Mouse (Mus musculus): Measurements from ENCODE around the gene Rrp12. TPM values are rescaled to one million over a fixed set of nuclear protein-coding genes. Genes with fewer than 3 reads are reported as not detected.
A peak's percentile ranks its signal among the peaks of the same experiment; 100 is the strongest.

Rrp12 gene
- polyA plus RNA-seq, 1 experiment from 2014 or later = 23.5 TPM

DNA sequence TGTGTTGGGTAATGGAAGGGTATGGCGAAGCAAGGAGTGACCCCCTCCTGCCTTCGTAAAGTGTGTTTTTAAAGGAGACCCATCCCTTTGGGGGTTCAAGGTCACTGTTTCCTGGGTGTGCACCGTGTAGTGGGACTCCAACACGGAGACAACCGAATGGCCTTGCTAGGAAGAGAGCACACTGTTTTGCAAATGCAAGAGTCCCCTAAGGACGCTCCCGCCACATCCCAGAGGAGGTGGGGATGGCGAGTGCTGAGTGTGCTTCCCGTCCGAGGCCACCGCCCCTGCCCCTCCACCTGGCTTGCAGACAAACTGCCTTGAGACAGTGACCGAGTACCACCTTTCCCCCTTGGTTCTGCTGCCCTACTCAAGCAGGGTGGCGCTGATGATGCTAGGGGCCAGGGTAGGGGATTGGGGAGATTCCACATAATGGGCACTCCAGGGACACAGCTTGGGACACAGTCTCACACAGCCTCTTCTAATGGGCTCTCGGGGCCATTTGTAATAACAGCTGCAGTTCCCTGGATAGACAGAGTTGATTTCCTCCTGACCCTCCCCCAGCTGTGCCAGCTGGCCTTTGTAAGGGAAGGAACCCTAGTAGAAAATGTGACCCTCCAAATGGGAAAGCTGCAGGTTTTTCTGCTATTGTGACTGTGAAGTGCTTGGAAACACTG, 64.1 kb downstream of the Rrp12 start:
- H3K9ac ChIP-seq = 0 out of 2 replicates have a peak overlapping the region, but pooled peaks have one; percentile 4
- H3K4me2 ChIP-seq (replicated peaks) = peak overlapping the region; percentile 99
- H3K36me3 ChIP-seq = no peaks in the 10 kb centered on the region
- H3K4me3 ChIP-seq = peak overlapping the region; percentile 79
- H3K9me3 ChIP-seq = no peaks in the 10 kb centered on the region
- WGBS = 7% methylated on average over 14 of the region's 14 CpGs
- peaks cover 24% of the 10 kb centered on the region for H3K27me3 ChIP-seq
- no peak overlapping the region for H3K27ac ChIP-seq
- ATAC-seq (ENCODE audit: insufficient number of reproducible peaks, insufficient read depth, low FRiP score, low TSS enrichment) = no peak
- peaks cover 23% of the 10 kb centered on the region for H3K4me1 ChIP-seq

DNA sequence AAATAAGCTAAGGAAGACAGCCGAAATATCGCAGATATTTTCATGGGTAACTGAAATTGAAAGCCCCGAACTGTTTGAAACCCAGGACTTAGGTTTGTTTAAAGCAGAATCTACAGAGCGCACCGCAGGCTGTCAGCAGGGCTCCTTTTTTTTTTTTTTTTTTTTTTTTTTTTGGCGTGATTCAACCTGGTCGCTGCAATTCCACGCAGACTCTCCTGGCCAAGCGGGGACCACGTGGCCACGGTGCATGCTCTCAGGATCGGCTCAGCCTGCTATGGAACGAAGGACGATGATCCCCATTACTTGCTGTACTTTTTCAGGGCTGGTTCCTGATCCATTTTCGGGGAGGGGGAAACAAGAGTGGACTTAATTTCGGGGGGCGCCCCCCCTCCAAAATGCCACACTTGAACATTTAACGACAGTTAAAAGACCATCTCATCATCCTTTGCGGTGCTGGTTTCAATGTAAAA, 64.8 kb downstream of the Rrp12 start:
- Histone ChIP-seq H3K9ac (peak overlapping the region; percentile 74), H3K27me3 (peaks cover 24% of the 10 kb centered on the region), H3K27ac (no peak overlapping the region), H3K4me2 (replicated peaks) (peak overlapping the region; percentile 99), H3K4me3 (peak overlapping the region; percentile 79), H3K36me3 (no peaks in the 10 kb centered on the region), H3K4me1 (peaks cover 23% of the 10 kb centered on the region), H3K9me3 (no peaks in the 10 kb centered on the region)
- no peak for ATAC-seq (ENCODE audit: insufficient number of reproducible peaks, insufficient read depth, low FRiP score, low TSS enrichment)
- 2% methylated on average over 19 of the region's 19 CpGs for WGBS

DNA sequence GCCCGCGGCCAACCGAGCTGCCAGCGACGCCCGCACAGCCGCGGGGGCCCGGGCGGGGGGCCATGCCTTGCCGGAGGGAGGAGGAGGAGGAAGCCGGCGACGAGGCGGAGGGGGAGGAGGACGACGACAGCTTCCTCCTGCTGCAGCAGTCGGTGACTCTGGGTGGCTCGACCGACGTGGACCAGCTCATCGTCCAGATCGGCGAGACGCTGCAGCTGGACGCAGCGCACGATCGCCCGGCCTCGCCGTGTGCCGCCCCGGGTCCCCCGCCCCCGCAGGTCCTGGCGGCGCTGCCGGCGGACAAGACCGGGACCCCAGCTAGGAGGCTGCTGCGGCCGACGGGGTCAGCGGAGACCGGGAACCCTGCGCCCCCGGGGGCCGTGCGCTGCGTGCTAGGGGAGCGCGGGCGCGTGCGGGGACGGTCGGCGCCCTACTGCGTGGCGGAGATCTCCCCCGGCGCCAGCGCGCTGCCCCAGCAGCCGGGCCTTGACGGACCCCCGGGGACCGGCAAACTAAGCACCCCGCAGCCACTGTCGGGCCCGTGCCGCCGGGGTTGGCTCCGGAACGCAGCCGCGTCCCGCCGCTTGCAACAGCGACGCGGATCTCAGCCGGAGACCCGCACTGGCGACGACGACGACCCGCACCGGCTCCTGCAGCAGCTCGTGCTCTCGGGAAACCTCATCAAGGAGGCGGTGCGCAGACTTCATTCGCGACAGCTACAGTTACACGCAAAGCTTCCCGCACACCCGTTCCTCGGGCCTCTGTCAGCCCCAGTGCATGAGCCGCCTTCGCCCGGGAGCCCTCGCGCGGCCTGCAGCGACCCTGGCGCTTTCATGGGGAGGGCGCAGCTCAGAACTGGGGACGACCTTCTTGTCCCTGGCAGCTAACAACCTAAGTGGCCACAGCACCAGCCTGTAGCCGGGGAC, 65.6 kb downstream of the Rrp12 start:
- Histone ChIP-seq H3K4me3 (peak overlapping the region; percentile 79), H3K4me1 (peaks cover 16% of the 10 kb centered on the region), H3K4me2 (replicated peaks) (peak overlapping the region; percentile 99), H3K27me3 (peaks cover 24% of the 10 kb centered on the region), H3K9ac (peak overlapping the region; percentile 74), H3K9me3 (no peaks in the 10 kb centered on the region), H3K27ac (peak overlapping the region; percentile 74), H3K36me3 (no peaks in the 10 kb centered on the region)
- peak; percentile 37; the same call in 1 of the 2 replicates for ATAC-seq (ENCODE audit: insufficient number of reproducible peaks, insufficient read depth, low FRiP score, low TSS enrichment)
- under 1% methylated on average over 108 of the region's 112 CpGs for WGBS

DNA sequence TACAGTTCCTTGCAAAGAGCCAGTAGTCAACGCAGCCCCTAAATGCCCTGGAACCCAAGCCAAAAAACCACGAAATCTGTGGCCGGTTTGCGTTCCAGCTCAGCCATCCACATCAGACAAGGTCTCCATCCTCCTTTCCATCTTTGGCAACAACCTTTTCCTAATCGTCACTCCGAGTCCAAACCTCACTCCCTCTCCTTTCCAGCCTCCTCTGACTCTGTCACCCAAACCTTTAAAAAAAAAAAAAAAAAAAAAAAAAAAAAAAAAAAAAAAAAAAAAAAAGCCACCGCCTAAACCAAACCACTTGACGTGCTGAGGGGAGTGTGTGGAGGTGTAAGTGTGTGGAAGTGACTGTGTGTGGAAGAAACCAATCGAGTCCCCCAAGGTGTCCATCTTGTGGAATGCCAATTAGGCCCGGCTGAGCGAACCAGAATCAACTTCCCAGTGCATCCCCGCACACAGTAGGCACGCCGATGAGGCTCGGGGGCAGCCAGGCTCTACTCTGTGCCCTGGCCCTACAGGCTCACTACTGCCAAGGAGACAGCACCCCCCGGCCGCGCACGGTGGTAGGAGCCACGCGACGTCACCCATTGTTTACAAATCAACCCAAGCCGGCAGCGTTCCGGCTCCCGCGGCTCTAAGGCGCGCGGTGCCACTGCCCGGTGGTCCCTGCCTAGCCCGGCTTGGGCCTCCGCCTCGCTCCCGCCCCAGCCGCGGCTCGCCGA, 66.4 kb downstream of the Rrp12 start, which contains the start of gene Frat1:
TSS of gene Frat1 (plus strand) at position 590 of the 725 bp plus-strand sequence.
- 1% methylated on average over 39 of the region's 39 CpGs for WGBS
- peak; percentile 93 for ATAC-seq (ENCODE audit: insufficient number of reproducible peaks, insufficient read depth, low FRiP score, low TSS enrichment)
- Histone ChIP-seq H3K9ac (peak within 1 kb of the TSS; percentile 74), H3K36me3 (no peaks in the 10 kb centered on the region), H3K27ac (peak within 1 kb of the TSS; percentile 74), H3K4me3 (peak within 1 kb of the TSS; percentile 79), H3K4me1 (peaks cover 13% of the 10 kb centered on the region), H3K27me3 (peaks cover 24% of the 10 kb centered on the region), H3K4me2 (replicated peaks) (peak within 1 kb of the TSS; percentile 99), H3K9me3 (no peaks in the 10 kb centered on the region)

DNA sequence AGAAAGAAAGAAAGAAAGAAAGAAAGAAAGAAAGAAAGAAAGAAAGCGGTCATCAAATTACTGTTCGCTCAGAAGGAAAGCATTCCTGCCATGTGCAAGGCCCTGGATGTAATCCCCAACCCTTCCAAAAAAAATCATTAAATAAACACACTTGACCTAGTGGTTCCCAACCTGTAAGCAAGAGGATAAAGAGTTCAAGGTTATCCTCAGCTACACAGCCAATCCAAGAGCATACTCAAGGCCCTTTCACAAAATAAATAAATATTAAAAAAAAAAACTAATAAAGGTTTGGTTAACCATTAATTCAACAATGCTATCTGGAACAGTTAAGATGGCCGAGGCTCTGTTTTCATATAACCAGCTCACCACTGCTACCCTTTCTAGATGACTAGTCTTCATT, 67.0 kb downstream of the Rrp12 start:
- no peak for ATAC-seq (ENCODE audit: insufficient number of reproducible peaks, insufficient read depth, low FRiP score, low TSS enrichment)
- Histone ChIP-seq H3K27ac (no peak overlapping the region), H3K4me1 (peaks cover 13% of the 10 kb centered on the region), H3K27me3 (peaks cover 24% of the 10 kb centered on the region), H3K9ac (no peak overlapping the region), H3K9me3 (no peaks in the 10 kb centered on the region), H3K36me3 (no peaks in the 10 kb centered on the region), H3K4me3 (peak overlapping the region; percentile 79), H3K4me2 (replicated peaks) (peak overlapping the region; percentile 99)
- WGBS = 74% methylated on average over 3 of the region's 3 CpGs

DNA sequence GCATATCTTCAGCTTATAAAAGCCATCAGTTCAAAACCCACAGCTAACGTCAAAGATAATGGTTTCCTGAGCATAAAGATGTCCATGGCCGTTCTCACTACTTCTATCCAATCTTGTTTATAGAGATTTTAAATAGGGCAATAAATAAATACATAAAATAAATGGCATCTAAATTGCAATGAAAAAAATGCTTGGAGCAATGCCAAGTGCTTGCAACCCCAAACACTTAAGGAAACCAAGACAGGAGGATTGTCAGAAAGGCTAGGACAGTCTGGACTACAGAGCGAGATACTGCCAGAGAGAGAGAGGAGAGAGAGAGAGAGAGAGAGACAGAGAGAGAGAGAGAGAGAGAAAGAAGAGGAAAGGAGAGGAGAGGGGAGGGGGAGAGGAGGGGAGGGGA, 69.4 kb downstream of the Rrp12 start:
- Histone ChIP-seq H3K27me3 (peaks cover 8% of the 10 kb centered on the region), H3K4me1 (peaks cover 7% of the 10 kb centered on the region), H3K4me3 (no peak overlapping the region), H3K36me3 (no peaks in the 10 kb centered on the region), H3K4me2 (replicated peaks) (no peak overlapping the region), H3K9me3 (no peaks in the 10 kb centered on the region), H3K27ac (no peak overlapping the region), H3K9ac (no peak overlapping the region)
- 83% methylated on average over 3 of the region's 3 CpGs for WGBS
- ATAC-seq (ENCODE audit: insufficient number of reproducible peaks, insufficient read depth, low FRiP score, low TSS enrichment) = no peak

DNA sequence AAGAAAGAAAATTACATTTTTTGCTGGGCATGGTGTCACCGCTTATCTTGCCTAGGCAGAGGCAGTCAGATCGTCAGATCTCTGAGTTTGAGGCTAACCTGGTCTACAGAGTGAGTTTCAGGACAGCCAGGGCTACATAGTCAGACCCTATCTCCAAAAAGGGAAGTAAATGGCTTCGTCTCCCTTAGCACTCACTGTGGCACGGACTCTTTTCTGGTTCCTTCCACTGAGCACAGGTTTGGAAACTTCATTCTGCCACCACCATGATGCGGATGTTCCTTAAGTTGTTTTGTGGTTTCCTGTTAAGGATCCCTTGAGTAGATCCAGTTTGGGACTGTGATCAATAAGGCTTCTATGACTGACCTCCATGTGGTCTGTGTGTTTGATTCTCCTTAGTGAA, 71.0 kb downstream of the Rrp12 start:
- no peak for ATAC-seq (ENCODE audit: insufficient number of reproducible peaks, insufficient read depth, low FRiP score, low TSS enrichment)
- Histone ChIP-seq H3K27me3 (no peaks in the 10 kb centered on the region), H3K9me3 (no peaks in the 10 kb centered on the region), H3K9ac (no peak overlapping the region), H3K4me3 (no peak overlapping the region), H3K4me1 (peaks cover 8% of the 10 kb centered on the region; the same call in 1 of the 2 replicates), H3K4me2 (replicated peaks) (no peak overlapping the region), H3K36me3 (no peaks in the 10 kb centered on the region), H3K27ac (no peak overlapping the region)
- WGBS = 82% methylated on average over 5 of the region's 5 CpGs

DNA sequence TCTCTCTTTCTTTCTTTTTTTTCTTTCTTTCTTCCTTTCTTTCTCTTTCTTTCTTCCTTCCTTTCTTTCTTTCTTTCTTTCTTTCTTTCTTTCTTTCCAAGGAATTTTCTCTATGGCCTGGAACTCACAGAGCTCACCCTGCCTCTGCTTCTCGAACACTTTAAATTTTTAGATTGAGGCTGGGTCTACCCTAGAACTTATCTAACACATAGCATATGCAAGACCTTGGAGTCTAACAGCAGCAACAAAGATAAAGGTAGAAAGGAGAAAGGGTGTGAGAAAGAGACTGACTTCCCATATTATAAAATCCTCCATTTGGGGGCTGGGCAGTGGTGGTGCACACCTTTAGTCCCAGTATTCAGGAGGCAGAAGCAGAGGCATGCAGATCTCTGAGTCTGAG, 73.4 kb downstream of the Rrp12 start:
- Histone ChIP-seq H3K27ac (no peak overlapping the region), H3K36me3 (no peaks in the 10 kb centered on the region), H3K4me3 (no peak overlapping the region), H3K4me2 (replicated peaks) (no peak overlapping the region), H3K27me3 (no peaks in the 10 kb centered on the region), H3K9me3 (no peaks in the 10 kb centered on the region), H3K9ac (no peak overlapping the region), H3K4me1 (peaks cover 7% of the 10 kb centered on the region)
- WGBS = 81% methylated on average over 1 of the region's 1 CpGs
- no peak for ATAC-seq (ENCODE audit: insufficient number of reproducible peaks, insufficient read depth, low FRiP score, low TSS enrichment)

DNA sequence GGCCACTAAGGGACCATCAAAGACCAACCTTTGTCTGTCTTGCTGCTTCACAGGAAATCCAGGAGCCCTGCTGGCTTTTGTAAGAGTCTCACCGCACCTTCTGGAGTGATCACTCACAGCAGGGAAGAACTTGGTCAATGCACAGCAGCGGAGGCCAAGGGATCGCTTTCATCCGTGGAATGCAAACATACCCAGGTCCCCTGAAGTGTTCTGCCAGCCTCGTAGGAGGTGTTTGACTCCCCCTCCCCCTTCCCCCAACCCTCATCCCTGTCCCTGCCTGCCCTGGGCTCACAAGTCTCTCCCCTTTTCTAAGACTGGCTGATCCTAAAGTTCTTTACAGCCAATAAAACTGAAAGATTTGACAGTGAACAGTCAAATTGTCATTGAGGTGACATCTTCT, 74.5 kb downstream of the Rrp12 start:
- H3K27me3 ChIP-seq = no peaks in the 10 kb centered on the region
- H3K4me1 ChIP-seq = peaks cover 18% of the 10 kb centered on the region
- no peak overlapping the region for H3K4me2 ChIP-seq (replicated peaks)
- no peaks in the 10 kb centered on the region for H3K36me3 ChIP-seq
- no peaks in the 10 kb centered on the region for H3K9me3 ChIP-seq
- no peak overlapping the region for H3K4me3 ChIP-seq
- no peak overlapping the region for H3K9ac ChIP-seq
- no peak overlapping the region for H3K27ac ChIP-seq
- WGBS = 14% methylated on average over 5 of the region's 5 CpGs
- no peak for ATAC-seq (ENCODE audit: insufficient number of reproducible peaks, insufficient read depth, low FRiP score, low TSS enrichment)

DNA sequence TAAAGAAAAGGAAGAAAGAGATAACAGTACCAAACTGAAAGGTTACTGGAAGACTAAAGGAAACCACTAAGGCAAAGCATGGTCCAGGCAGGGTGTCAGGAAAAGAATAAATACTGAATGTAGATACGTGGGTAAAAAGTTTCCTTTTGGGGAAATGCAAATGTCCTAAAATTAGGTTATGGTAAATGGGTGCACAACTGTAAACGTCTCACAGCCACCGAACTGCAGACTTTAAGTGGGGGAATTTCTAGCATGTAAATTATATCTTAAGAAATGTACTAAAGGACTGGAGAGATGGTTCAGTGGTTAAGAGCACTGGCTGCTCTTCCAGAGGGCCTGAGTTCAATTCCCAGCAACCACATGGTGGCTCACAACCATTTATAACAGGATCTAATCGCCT, 77.2 kb downstream of the Rrp12 start:
- Histone ChIP-seq H3K4me2 (replicated peaks) (no peak overlapping the region), H3K9me3 (no peaks in the 10 kb centered on the region), H3K27ac (no peak overlapping the region), H3K36me3 (no peaks in the 10 kb centered on the region), H3K27me3 (no peaks in the 10 kb centered on the region), H3K4me1 (peaks cover 19% of the 10 kb centered on the region), H3K9ac (no peak overlapping the region), H3K4me3 (no peak overlapping the region)
- no peak for ATAC-seq (ENCODE audit: insufficient number of reproducible peaks, insufficient read depth, low FRiP score, low TSS enrichment)
- WGBS = 81% methylated on average over 4 of the region's 4 CpGs

DNA sequence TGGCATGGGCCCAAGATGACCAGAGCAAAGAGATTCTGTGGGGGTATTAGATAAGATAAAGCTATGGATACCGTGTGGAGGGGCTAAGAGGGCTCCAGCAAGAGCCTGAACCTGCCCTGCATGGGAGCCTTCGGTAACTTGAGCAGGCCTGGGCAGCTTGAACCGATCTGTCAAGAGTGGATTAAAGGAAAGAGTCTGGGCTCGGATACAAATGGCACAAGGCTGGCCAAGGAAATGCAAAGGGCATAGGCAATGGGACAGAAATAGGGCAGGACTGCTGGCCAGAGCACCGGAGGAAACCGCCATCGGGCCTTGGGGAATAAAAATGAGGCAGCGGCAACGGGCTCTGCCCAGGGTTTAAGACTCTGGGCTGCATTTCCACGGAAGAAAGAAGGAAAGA, 78.6 kb downstream of the Rrp12 start:
- no peak overlapping the region for H3K9ac ChIP-seq
- no peaks in the 10 kb centered on the region for H3K36me3 ChIP-seq
- no peaks in the 10 kb centered on the region for H3K27me3 ChIP-seq
- H3K4me1 ChIP-seq = peaks cover 19% of the 10 kb centered on the region
- no peak overlapping the region for H3K4me3 ChIP-seq
- 37% methylated on average over 10 of the region's 10 CpGs for WGBS
- ATAC-seq (ENCODE audit: insufficient number of reproducible peaks, insufficient read depth, low FRiP score, low TSS enrichment) = peak; percentile 77
- no peaks in the 10 kb centered on the region for H3K9me3 ChIP-seq
- H3K27ac ChIP-seq = peak overlapping the region; percentile 83
- H3K4me2 ChIP-seq (replicated peaks) = 0 out of 2 replicates have a peak overlapping the region, but pooled peaks have one; percentile 13

Measured in embryonic facial prominence, embryonic 12.5 days (tissue).